Mouse (Mus musculus) liver, adult 2 months (tissue): ENCODE measurements around the gene Ccpg1os. TPM values are rescaled to one million over a fixed set of nuclear protein-coding genes. Genes with fewer than 3 reads are reported as not detected.

Experiments used
- DNase-seq: peaks from one replicate; pipeline ENCODE4 v3.0.0-alpha.2; 2011; ENCODE audit warnings: low read depth, low spot score; ENCODE audit errors: extremely low read depth
- H3K27ac ChIP-seq: fragments of 200-500 bp; replicated peaks from 2 replicates; pipeline ENCODE4 v1.5.1; 2012; ENCODE audit warnings: low read depth, mild to moderate bottlenecking, control low read depth, inconsistent platforms, low read length; ENCODE audit not compliant: insufficient read depth
- H3K27me3 ChIP-seq: fragments of 200-500 bp; 2 replicates; pipeline ENCODE4 v1.6.1; 2012; ENCODE audit warnings: mild to moderate bottlenecking, moderate library complexity, low read length, inconsistent platforms; ENCODE audit not compliant: control insufficient read depth, insufficient read depth
- H3K36me3 ChIP-seq: fragments of 200-500 bp; 2 replicates; pipeline ENCODE4 v1.6.1; 2012; ENCODE audit warnings: low read length, inconsistent platforms; ENCODE audit not compliant: control insufficient read depth, insufficient read depth
- H3K4me1 ChIP-seq: fragments of 200-500 bp; 2 replicates; pipeline ENCODE4 v1.6.1; 2011; ENCODE audit warnings: low read length; ENCODE audit not compliant: control insufficient read depth, insufficient read depth
- H3K4me3 ChIP-seq: fragments of 200-500 bp; 2 replicates; pipeline ENCODE4 v1.5.1; 2011; ENCODE audit warnings: low read depth, mild to moderate bottlenecking, control low read depth, low read length, moderate library complexity; ENCODE audit not compliant: insufficient read depth
- H3K79me2 ChIP-seq: fragments of 200-500 bp; 2 replicates; pipeline ENCODE4 v1.6.1; 2012; ENCODE audit warnings: inconsistent platforms, mild to moderate bottlenecking, low read length, moderate library complexity; ENCODE audit not compliant: control insufficient read depth, insufficient read depth
- H3K9ac ChIP-seq: fragments of 200-500 bp; 2 replicates; pipeline ENCODE4 v1.6.1; 2012; ENCODE audit warnings: low read depth, mild to moderate bottlenecking, control low read depth, inconsistent platforms, low read length
- CTCF ChIP-seq: fragments of 200-500 bp; IDR thresholded peaks from 2 replicates; pipeline ENCODE4 v1.5.1; 2011; ENCODE audit warnings: low read depth, low read length, control low read depth
- POLR2A ChIP-seq: fragments of 200-500 bp; IDR thresholded peaks from 2 replicates; pipeline ENCODE4 v1.6.1; 2011; ENCODE audit warnings: low read length, control low read depth; ENCODE audit not compliant: insufficient read depth; ENCODE audit errors: extremely low read depth
- WGBS: fragments of 180-500 bp; shearing (Covaris S2); methylation state at CpG from one replicate; pipeline ENCODE4 v1.1.7; 2018; 5-methylcytosine and 5-hydroxymethylcytosine counted together
- polyA plus RNA-seq: library from polyadenylated mRNA; depleted of rRNA; stranded (reverse); fragments of >200 nt; gene quantifications from 2 replicates; pipeline ENCODE4 v1.2.3, GENCODE M21; 2012
- total RNA-seq: library from RNA; depleted of rRNA; stranded (reverse); fragments of >200 nt; gene quantifications from 2 replicates; pipeline ENCODE4 v1.2.3, GENCODE M21; 2014

The Ccpg1os gene
- total and polyA plus RNA-seq, 2 experiments: 9.4 to 15.8 TPM

DNA sequence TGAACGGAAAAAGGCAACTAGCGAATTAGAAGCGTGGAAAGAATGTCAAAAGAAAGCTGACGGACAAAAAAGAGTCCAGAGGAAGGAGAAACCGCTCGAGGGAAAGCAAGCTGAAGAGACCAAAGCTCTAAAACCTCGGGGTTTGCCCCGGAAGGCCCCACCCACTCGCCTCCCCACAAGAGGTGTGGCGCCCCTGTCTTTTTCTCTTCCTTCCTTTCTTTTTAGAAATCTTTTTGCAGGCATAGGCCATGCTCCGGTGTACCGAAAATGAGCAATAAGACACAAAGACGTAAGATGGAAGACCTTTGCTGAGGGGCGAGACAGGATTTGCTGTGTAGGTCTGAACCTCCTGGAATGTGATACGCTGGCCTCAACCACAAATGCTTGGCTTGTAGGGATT, 23.2 kb downstream of the Ccpg1os start:
- no peak for DNase-seq
- Histone ChIP-seq H3K79me2 (no peaks in the 10 kb centered on the region), H3K36me3 (no peaks in the 10 kb centered on the region), H3K9ac (no peak overlapping the region), H3K4me3 (no peak overlapping the region), H3K4me1 (no peaks in the 10 kb centered on the region; the same call in 1 of the 2 replicates), H3K27me3 (no peaks in the 10 kb centered on the region), H3K27ac (no peak overlapping the region)
- WGBS: 80% methylated on average over 15 of the region's 15 CpGs
- TF ChIP-seq CTCF: no peak
- TF ChIP-seq POLR2A: no peak

DNA sequence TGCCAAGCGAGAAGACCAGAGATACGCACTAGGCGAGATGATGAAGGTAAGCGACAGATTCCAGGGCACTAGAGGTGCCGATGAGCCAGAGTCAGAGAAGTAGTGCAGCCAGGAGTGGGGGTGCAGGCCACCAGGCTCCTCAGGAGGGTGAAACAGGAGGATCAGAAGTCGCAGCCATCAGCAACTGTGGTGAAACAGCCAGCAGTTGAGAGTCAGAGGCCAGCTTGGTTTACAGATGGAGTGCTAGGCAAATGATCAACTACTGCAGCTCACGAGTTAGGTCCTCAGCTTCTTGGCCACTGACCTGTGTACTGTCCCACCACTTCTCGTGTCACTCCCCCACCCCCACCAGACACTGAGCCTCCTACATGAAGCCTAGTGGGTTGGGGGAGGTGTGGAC, 23.8 kb downstream of the Ccpg1os start:
- no peak for DNase-seq
- H3K27ac ChIP-seq: no peak overlapping the region
- no peaks in the 10 kb centered on the region for H3K79me2 ChIP-seq
- 72% methylated on average over 8 of the region's 8 CpGs for WGBS
- no peaks in the 10 kb centered on the region for H3K27me3 ChIP-seq
- no peak overlapping the region for H3K4me3 ChIP-seq
- no peak for TF ChIP-seq POLR2A
- TF ChIP-seq CTCF: no peak
- no peak overlapping the region for H3K9ac ChIP-seq
- no peaks in the 10 kb centered on the region; the same call in 1 of the 2 replicates for H3K4me1 ChIP-seq
- H3K36me3 ChIP-seq: no peaks in the 10 kb centered on the region

DNA sequence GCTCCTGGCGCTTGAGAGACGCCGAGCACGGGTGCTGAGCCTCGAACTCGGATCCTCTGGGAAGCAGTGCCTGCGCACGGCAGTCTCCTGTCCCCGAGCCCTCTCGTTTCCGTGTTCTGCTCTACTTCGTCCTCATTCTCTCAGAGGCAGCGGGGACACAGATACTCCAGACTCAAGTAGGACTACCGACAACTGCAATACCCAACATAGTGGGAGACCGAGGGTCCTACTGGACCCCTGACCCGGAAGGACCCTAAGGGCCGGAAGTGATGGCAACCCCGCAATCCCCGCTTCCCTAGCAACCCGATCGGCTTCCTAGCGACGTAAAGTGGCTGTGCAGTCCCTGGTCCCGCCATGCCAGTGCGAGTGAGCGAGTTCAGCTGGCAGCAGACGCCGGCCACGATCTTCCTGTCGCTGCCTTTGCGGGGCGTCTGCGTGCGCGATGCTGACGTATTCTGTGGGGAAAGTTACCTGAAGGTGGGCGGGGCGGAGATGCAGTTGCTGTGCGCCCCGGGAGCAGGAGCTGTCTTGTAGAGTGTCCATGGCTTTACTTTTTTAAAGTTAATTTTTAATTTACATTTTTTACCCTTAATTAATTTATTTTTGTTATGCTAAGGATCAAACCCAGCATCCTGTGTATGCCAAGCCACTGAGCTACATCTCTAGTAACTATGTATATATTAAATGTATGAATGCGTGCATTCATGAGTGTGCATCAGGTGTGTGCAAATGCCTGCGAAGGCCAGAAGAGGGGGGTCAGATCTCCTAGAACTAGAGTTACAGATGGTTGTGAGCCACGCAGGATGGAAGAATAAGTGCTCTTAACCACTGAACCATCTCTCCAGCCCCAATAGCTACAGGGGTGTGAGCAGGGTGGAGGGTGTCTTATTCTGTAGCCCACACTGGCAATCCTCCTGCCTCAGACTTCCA, 26.4 kb downstream of the Ccpg1os start, which contains the start of the genes Dyx1c1 and Gm44503:
TSS of gene Dyx1c1 (plus strand) at position 265 of the 930 bp plus-strand sequence.
TSS of gene Gm44503 (plus strand) at position 332 of the 930 bp plus-strand sequence.
- Histone ChIP-seq H3K36me3 (no peaks in the 10 kb centered on the region), H3K79me2 (no peaks in the 10 kb centered on the region), H3K27ac (no peak within 1 kb of the TSS), H3K27me3 (no peaks in the 10 kb centered on the region), H3K9ac (peak within 1 kb of the TSS; percentile 62), H3K4me3 (peak within 1 kb of the TSS; percentile 75), H3K4me1 (no peaks in the 10 kb centered on the region; the same call in 1 of the 2 replicates)
- DNase-seq: peak; percentile 54
- TF ChIP-seq CTCF (0 out of 2 replicates have a peak, but pooled peaks have one; percentile 12), POLR2A (no peak)
- 4% methylated on average over 43 of the region's 43 CpGs for WGBS

DNA sequence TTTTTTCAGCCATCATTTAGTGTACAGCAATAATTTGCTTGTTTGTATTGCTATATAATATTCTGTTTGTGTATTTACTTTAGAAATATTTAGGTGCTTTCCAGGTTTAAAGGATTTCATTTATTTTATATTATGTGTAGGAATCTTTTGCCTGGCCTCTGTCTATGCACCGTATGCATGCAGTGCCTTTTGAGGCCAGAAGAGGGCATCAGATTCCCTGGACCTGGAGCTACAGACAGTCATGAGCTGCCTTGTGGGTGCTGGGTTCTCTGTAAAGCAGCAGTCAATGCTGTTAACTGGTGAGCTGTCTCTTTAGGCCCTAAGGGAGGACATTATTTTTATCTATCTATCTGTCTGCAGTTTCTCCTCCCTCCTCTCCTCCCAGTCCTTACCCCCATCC, 29.6 kb downstream of the Ccpg1os start:
- Histone ChIP-seq H3K36me3 (no peaks in the 10 kb centered on the region), H3K79me2 (no peaks in the 10 kb centered on the region), H3K27ac (no peak overlapping the region), H3K27me3 (no peaks in the 10 kb centered on the region), H3K4me1 (no peaks in the 10 kb centered on the region; the same call in 1 of the 2 replicates), H3K4me3 (no peak overlapping the region), H3K9ac (no peak overlapping the region)
- DNase-seq: peak; percentile 28
- 36% methylated on average over 1 of the region's 1 CpGs for WGBS
- TF ChIP-seq POLR2A: no peak
- TF ChIP-seq CTCF: peak; percentile 78

DNA sequence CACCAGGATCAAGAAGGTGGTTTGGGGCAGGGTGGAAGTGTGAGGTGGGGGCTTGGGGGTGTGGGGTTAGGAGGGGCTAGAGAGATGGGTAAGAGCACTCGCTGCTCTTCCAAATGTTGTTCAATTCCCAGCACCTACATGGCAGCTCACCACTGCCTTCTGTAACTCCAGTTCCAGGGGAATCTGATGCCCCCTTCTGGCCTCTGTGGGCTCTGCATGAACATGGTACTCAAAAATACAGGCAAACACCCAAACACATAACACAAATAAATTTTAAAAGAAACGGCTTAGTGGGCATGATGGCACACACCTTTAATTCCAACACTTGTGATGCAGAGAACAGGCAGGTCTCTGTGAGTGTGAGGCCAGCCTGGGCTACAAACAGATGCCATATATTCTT, 30.4 kb downstream of the Ccpg1os start:
- Histone ChIP-seq H3K36me3 (no peaks in the 10 kb centered on the region), H3K27me3 (no peaks in the 10 kb centered on the region), H3K9ac (no peak overlapping the region), H3K27ac (no peak overlapping the region), H3K4me1 (no peaks in the 10 kb centered on the region; the same call in 1 of the 2 replicates), H3K4me3 (no peak overlapping the region), H3K79me2 (no peaks in the 10 kb centered on the region)
- 68% methylated on average over 2 of the region's 2 CpGs for WGBS
- DNase-seq: peak; percentile 9
- TF ChIP-seq CTCF: peak; percentile 51
- no peak for TF ChIP-seq POLR2A
